Mouse (Mus musculus) spleen, adult 2 months (tissue): ENCODE measurements around the gene Dnajc6. TPM values are rescaled to one million over a fixed set of nuclear protein-coding genes. Genes with fewer than 3 reads are reported as not detected.

ENCODE experiments used
- DNase-seq, 2 experiments: peaks; one replicate each; pipeline versions ENCODE4 v3.0.0 to v3.0.0-alpha.2; 2012 to 2021; ENCODE audit warnings: low spot score in 2 of 2, low read depth in 1 of 2
- H3K27ac ChIP-seq: fragments of 200-500 bp; 2 replicates; pipeline ENCODE4 v1.5.1; 2012; ENCODE audit warnings: low read length, inconsistent platforms; ENCODE audit not compliant: insufficient read depth
- H3K27me3 ChIP-seq: fragments of 200-500 bp; 2 replicates; pipeline ENCODE4 v1.6.1; 2012; ENCODE audit warnings: mild to moderate bottlenecking, moderate library complexity, low read length, inconsistent platforms; ENCODE audit not compliant: control insufficient read depth, insufficient read depth
- H3K36me3 ChIP-seq: fragments of 200-500 bp; 2 replicates; pipeline ENCODE4 v1.6.1; 2012; ENCODE audit warnings: mild to moderate bottlenecking, low read length, inconsistent platforms; ENCODE audit not compliant: control insufficient read depth, insufficient read depth
- H3K4me1 ChIP-seq: fragments of 200-500 bp; 2 replicates; pipeline ENCODE4 v1.6.1; 2011; ENCODE audit warnings: inconsistent platforms; ENCODE audit not compliant: control insufficient read depth, insufficient read depth, insufficient read length
- H3K4me3 ChIP-seq: fragments of 200-500 bp; 2 replicates; pipeline ENCODE4 v1.5.1; 2011; ENCODE audit warnings: mild to moderate bottlenecking, inconsistent platforms; ENCODE audit not compliant: insufficient read depth, insufficient read length; ENCODE audit errors: extremely low read depth
- CTCF ChIP-seq: fragments of 200-500 bp; IDR thresholded peaks from 2 replicates; pipeline ENCODE4 v1.5.1; 2011; ENCODE audit warnings: mild to moderate bottlenecking, inconsistent platforms; ENCODE audit not compliant: insufficient read depth, insufficient read length, insufficient replicate concordance; ENCODE audit errors: extremely low read depth
- POLR2A ChIP-seq: fragments of 200-500 bp; IDR thresholded peaks from 2 replicates; pipeline ENCODE4 v1.6.1; 2011; ENCODE audit warnings: low read depth, low read length, inconsistent platforms
- WGBS: fragments of 180-500 bp; shearing (Covaris S2); methylation state at CpG from one replicate; pipeline ENCODE4 v1.1.7; 2018; 5-methylcytosine and 5-hydroxymethylcytosine counted together
- polyA plus RNA-seq: library from polyadenylated mRNA; depleted of rRNA; stranded (reverse); fragments of >200 nt; gene quantifications from 2 replicates; pipeline ENCODE4 v1.2.3, GENCODE M21; 2012

Dnajc6 gene
- polyA plus RNA-seq, 1 experiment: 1.6 TPM

DNA sequence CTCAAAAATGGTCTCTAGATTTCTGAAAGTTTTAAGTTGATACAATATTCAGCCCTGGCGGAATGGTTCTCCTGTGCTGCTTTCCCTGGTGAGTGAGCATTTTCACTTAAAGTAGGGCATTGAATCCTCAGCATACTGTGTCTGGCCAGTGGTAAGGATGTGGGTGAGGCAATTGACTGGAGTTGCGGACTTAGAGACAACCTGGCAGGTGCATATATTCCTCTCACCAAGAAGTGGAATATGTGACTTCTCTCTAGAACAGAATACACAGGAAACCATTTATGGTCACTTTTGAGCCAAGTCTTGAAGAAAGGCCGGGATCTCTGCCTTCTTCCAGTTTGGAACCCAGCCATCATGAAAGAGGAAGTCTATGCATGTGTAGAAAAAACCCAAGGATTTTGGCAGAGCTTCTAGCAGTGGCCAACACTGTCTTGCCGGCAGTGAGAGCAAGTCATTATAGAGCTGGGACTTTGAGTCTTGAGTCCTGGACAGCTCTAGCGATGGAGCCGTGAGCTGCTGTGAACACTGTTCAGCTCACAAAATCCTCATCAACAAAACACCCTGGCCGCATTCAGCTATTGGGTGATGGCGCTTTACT is 6.0 kb upstream of the Dnajc6 start:
- WGBS: 64% methylated on average over 8 of the region's 8 CpGs
- H3K27me3 ChIP-seq: no peaks in the 10 kb centered on the region
- no peaks in the 10 kb centered on the region for H3K4me1 ChIP-seq
- no peak overlapping the region for H3K4me3 ChIP-seq
- no peak for TF ChIP-seq CTCF
- no peak overlapping the region for H3K27ac ChIP-seq
- H3K36me3 ChIP-seq: no peaks in the 10 kb centered on the region
- DNase-seq: no peak

DNA sequence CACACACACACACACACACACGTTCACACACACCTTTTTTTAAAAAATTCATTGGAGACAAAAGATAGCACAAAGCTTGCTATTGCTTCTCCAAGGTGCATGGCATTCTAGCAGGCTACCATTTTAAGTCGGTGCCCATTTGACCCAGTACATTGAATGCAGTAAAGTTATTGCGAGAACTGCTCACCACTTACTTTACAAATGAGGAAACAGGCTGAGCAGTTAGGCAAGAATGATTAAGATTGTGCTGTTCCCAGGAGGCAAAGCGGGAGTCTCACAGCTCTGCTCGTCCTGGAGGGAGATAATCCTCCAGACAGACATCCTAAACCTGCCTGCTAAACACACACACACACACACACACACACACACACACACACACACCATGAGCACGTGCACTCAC is 4.7 kb upstream of the Dnajc6 start:
- Histone ChIP-seq H3K4me3 (no peak overlapping the region), H3K27ac (no peak overlapping the region), H3K36me3 (no peaks in the 10 kb centered on the region), H3K4me1 (peaks cover 4% of the 10 kb centered on the region; the same call in 1 of the 2 replicates), H3K27me3 (peaks cover 7% of the 10 kb centered on the region)
- 78% methylated on average over 6 of the region's 6 CpGs for WGBS
- TF ChIP-seq CTCF: no peak
- TF ChIP-seq POLR2A: no peak
- DNase-seq: no peak

DNA sequence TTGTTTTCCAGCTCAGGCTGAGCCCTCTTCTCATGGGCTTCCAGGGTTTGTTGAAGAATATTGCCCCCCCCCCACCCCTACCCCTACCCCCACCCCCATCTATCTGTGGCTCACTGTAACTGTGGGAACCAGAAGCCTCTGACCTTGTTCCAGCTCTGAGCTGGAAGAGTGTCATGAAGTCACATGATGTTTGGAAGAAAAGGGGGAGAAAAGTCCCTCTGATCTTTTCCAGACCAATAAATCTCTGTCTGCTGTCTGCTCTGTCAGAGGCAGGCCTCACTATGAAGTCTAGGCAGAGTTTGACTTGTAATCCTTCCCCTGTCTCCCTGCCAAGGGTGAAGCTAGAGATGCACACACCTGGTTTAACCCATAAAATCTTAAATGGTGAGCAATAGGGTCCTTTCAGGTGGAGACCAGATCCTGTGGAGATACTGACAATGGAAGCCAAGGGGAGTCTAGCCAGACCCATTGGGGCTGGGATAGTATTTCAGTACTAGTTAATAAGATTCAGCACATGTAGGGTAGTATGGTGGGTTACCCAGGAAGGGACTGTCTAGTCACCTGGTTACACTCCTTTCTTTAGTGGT is 2.7 kb upstream of the Dnajc6 start:
- H3K27ac ChIP-seq: no peak overlapping the region
- no peak for DNase-seq
- peaks cover 5% of the 10 kb centered on the region; the same call in 1 of the 2 replicates for H3K4me1 ChIP-seq
- H3K4me3 ChIP-seq: no peak overlapping the region
- no peaks in the 10 kb centered on the region for H3K36me3 ChIP-seq
- H3K27me3 ChIP-seq: peaks cover 9% of the 10 kb centered on the region
- no peak for TF ChIP-seq POLR2A
- no peak for TF ChIP-seq CTCF

DNA sequence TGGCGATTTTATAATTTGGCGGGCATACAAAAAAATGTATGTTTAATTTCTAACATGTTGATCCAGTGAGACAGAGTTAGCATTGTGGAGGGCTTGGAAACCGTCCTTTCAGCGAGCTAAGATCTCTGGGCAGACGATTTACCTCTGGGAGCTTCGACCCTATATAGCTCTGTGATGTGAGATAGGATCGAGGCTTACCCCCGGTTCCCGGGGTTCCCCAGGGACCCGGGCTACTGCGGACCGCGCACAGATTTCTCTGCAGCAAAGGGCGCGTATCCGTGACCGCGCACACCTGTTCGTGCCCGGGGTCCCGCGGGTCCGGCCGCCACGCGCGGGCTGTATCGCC is 287 bp upstream of the Dnajc6 start:
- H3K36me3 ChIP-seq: no peaks in the 10 kb centered on the region
- H3K27ac ChIP-seq: no peak overlapping the region
- WGBS: 2% methylated on average over 28 of the region's 28 CpGs
- H3K4me3 ChIP-seq: peak overlapping the region; percentile 41; the same call in 1 of the 2 replicates
- peaks cover 5% of the 10 kb centered on the region; the same call in 1 of the 2 replicates for H3K4me1 ChIP-seq
- TF ChIP-seq POLR2A: no peak
- no peak for TF ChIP-seq CTCF
- DNase-seq: no peak
- peaks cover 9% of the 10 kb centered on the region for H3K27me3 ChIP-seq

GRCm38 (mm10) chr4:101497336-101497735 is 888 bp downstream of the Dnajc6 start:
- peaks cover 5% of the 10 kb centered on the region; the same call in 1 of the 2 replicates for H3K4me1 ChIP-seq
- no peak for TF ChIP-seq CTCF
- no peak for TF ChIP-seq POLR2A
- DNase-seq: no peak
- WGBS: 5% methylated on average over 14 of the region's 14 CpGs
- no peaks in the 10 kb centered on the region for H3K36me3 ChIP-seq
- H3K27ac ChIP-seq: no peak overlapping the region
- H3K4me3 ChIP-seq: no peak overlapping the region
- H3K27me3 ChIP-seq: peaks cover 9% of the 10 kb centered on the region

GRCm38 (mm10) chr4:101504470-101505007 is 8.1 kb downstream of the Dnajc6 start:
- 86% methylated on average over 7 of the region's 7 CpGs for WGBS
- Histone ChIP-seq H3K36me3 (no peaks in the 10 kb centered on the region), H3K4me1 (peaks cover 3% of the 10 kb centered on the region; the same call in 1 of the 2 replicates), H3K4me3 (no peak overlapping the region), H3K27me3 (peaks cover 4% of the 10 kb centered on the region; the same call in 1 of the 2 replicates), H3K27ac (no peak overlapping the region)
- DNase-seq: no peak
- TF ChIP-seq CTCF (no peak), POLR2A (no peak)

DNA sequence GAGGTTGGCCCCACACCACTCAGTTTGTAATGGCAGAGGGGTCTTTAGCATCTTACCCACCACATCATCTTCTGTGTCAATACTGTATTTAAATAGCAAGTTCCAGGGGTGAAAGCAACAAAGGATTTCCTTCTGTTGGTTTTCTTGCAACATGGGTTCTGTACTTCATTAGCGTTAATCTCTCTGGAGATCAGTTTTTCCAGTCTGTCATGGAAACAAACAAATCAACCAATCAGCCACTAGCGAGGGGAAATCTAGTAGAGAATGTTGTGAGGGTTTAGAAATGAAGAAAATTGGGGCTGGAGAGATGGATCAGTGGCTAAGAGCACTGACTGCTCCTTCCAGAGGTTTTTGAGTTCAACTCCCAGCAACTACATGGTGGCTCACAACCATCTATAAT is 9.5 kb downstream of the Dnajc6 start:
- no peak overlapping the region for H3K27ac ChIP-seq
- H3K36me3 ChIP-seq: no peaks in the 10 kb centered on the region
- H3K4me3 ChIP-seq: no peak overlapping the region
- peaks cover 4% of the 10 kb centered on the region; the same call in 1 of the 2 replicates for H3K27me3 ChIP-seq
- no peak for TF ChIP-seq POLR2A
- TF ChIP-seq CTCF: no peak
- peaks cover 3% of the 10 kb centered on the region; the same call in 1 of the 2 replicates for H3K4me1 ChIP-seq
- WGBS: 54% methylated on average over 2 of the region's 2 CpGs
- DNase-seq: no peak
